Mouse (Mus musculus) neural tube, embryonic 12.5 days (tissue): ENCODE data around the gene March1. TPM values are rescaled to one million over a fixed set of nuclear protein-coding genes. Genes with fewer than 3 reads are reported as not detected.

Experiments used
- ATAC-seq: fragments of 200-750 bp; cut with Nextera tagmentation; 2 replicates; pipeline ENCODE4 v1.8.0; 2017; ENCODE audit warnings: low read depth, mild to moderate bottlenecking, moderate TSS enrichment, moderate library complexity; ENCODE audit not compliant: low FRiP score
- H3K27ac ChIP-seq: fragments of 300-500 bp; sonication (generic); 2 replicates; pipeline ENCODE4 v1.5.1; 2016
- H3K27me3 ChIP-seq: fragments of 300-500 bp; sonication (generic); replicated peaks from 2 replicates; pipeline ENCODE4 v1.6.1; 2016; ENCODE audit warnings: mild to moderate bottlenecking
- H3K36me3 ChIP-seq: fragments of 300-500 bp; sonication (generic); 2 replicates; pipeline ENCODE4 v1.6.1; 2016; ENCODE audit warnings: mild to moderate bottlenecking
- H3K4me1 ChIP-seq: fragments of 300-500 bp; sonication (generic); 2 replicates; pipeline ENCODE4 v1.6.1; 2016
- H3K4me2 ChIP-seq: fragments of 300-500 bp; sonication (generic); replicated peaks from 2 replicates; pipeline ENCODE4 v1.6.1; 2016; ENCODE audit warnings: mild to moderate bottlenecking
- H3K4me3 ChIP-seq: fragments of 300-500 bp; sonication (generic); 2 replicates; pipeline ENCODE4 v1.5.1; 2016
- H3K9ac ChIP-seq: fragments of 300-500 bp; sonication (generic); 2 replicates; pipeline ENCODE4 v1.6.1; 2016; ENCODE audit warnings: mild to moderate bottlenecking
- H3K9me3 ChIP-seq: fragments of 300-500 bp; sonication (generic); 2 replicates; pipeline ENCODE4 v1.6.1; 2016; ENCODE audit warnings: mild to moderate bottlenecking
- WGBS: fragments of 180-500 bp; shearing (Covaris S2); methylation state at CpG from one replicate; pipeline ENCODE4 v1.1.7; 2016; 5-methylcytosine and 5-hydroxymethylcytosine counted together
- polyA plus RNA-seq: library from polyadenylated mRNA; unstranded; fragments of >200 nt; fragmentation: Nextera tagmentation; extraction: Ambion mirVana; gene quantifications from 2 replicates; pipeline ENCODE4 v1.2.1, GENCODE M21; 2016

The March1 gene
- polyA plus RNA-seq, 1 experiment from 2014 or later, result 9.5 TPM

DNA sequence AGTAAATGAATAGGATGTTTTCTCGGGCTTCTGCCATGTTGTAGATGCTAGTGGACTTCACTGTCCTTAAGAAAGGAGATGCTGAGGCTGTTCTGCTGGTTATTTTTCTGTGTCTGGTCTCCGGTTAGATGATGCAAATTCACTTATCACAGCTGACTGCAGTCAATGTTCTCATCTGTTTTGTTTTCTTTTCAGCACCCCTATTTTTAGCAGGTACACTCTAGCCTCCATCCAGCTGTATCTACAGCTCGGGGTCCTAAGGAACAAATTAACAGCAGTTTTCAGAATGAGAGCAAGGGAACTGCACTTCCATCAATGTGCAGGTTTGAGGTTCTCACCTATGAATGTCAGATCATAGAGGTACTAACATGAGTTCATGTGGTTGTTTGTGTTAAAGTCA lies 721.9 kb downstream of the March1 start:
- no peak overlapping the region for H3K27ac ChIP-seq
- ATAC-seq, result no peak
- H3K27me3 ChIP-seq, result no peaks in the 10 kb centered on the region
- H3K4me2 ChIP-seq, result no peak overlapping the region
- no peaks in the 10 kb centered on the region for H3K4me1 ChIP-seq
- 75% methylated on average over 3 of the region's 3 CpGs for WGBS
- no peaks in the 10 kb centered on the region for H3K36me3 ChIP-seq
- H3K9ac ChIP-seq, result no peak overlapping the region
- H3K4me3 ChIP-seq, result no peak overlapping the region
- H3K9me3 ChIP-seq, result no peaks in the 10 kb centered on the region

DNA sequence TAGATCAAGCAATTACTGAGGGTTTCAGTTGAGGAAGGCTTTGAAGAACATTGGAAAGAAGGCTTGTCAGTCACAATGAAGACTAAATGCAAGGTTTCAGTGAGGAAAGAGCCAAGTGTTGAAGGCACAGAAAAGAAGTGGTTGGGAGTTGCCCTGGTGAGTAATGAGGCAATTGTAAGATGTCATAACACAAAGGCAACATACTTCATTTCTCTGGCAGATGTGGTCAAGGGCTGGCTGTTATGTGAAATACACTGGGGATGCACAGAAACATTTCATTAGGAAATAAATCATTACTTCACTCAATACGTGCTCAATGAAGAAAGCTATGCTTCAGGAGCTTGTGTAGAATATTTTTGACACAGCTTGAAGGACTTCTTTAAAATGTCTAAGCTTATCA lies 725.2 kb downstream of the March1 start:
- Histone ChIP-seq H3K4me3 (no peak overlapping the region), H3K4me2 (no peak overlapping the region), H3K27me3 (no peaks in the 10 kb centered on the region), H3K27ac (no peak overlapping the region), H3K9ac (no peak overlapping the region), H3K4me1 (no peaks in the 10 kb centered on the region), H3K36me3 (no peaks in the 10 kb centered on the region), H3K9me3 (no peaks in the 10 kb centered on the region)
- no peak for ATAC-seq
- WGBS, result 70% methylated on average over 1 of the region's 1 CpGs

DNA sequence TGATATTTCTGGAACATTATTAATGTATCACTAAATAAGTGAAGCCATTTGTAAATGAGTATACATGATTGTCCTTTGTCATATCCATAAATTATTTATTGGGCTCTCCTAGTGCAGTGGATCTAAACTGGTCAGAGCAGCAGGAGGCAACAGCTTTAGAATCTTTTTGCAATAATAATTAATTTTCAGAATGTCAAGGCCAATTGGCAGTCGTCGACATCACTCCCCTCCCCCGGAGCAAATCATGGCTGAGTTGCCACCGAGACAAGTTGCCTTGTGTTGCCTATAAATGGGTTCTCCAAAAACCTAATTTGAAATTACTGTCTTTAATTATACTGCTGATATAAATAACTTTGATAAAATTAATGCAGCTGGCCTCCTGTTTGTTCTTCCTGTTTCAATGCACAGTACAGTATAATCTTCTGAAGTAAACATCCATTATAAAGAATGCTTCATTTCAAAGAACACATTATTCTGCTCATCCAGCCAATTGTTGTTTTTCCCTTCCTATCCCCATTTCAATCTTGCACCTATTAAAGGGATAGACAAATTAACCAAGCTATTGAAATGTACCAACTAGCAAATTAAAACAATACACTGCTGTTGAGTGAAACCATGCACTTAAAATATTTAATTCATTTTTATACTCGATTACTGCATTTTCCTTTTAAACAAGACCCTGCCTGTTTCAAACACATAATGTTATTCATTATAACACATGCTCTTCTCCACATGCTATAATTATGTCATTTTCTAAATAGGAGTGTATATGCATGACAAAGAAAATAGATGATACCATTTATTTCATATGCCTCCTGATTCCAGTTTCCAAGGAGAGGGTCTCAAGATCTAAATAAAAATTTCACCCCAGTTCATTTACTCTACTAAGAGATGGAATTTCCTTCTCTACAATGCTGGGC lies 745.4 kb downstream of the March1 start:
- H3K4me1 ChIP-seq, result no peaks in the 10 kb centered on the region
- no peaks in the 10 kb centered on the region for H3K27me3 ChIP-seq
- H3K9me3 ChIP-seq, result no peaks in the 10 kb centered on the region
- H3K27ac ChIP-seq, result no peak overlapping the region
- no peak overlapping the region for H3K4me3 ChIP-seq
- peak; percentile 52; the same call in 1 of the 2 replicates for ATAC-seq
- no peak overlapping the region for H3K4me2 ChIP-seq
- 57% methylated on average over 5 of the region's 5 CpGs for WGBS
- no peaks in the 10 kb centered on the region for H3K36me3 ChIP-seq
- H3K9ac ChIP-seq, result no peak overlapping the region

DNA sequence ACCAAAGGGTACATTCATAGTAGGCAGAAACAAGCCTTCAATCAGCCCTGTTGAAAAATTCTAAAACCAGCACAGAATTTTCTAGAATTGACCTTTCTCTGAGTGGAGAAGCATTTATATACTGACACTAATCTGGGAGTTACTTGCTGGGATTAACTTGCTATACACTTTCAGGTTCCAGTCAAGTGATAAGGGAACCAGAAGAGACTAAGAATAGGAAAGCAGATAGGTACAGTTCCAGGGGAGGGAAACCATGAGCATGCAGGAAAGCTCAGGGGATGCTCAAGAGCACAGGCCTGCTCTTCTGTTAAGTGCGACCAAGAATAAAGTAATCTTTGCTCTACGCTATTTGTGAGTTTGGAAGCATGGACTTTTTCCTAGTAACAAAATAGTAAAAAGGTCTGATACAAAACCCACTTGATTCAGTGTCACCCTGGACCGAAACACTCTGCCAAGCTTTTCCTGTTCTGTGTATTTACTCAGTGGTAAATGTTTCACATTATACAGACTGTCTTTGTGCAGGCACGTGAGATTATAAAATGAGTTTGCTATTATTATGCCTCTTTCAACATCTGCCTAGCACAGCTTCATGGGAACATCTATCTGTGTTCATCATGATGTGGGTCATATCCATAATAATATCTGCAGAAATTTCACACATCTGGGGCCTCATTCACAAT lies 766.1 kb downstream of the March1 start:
- Histone ChIP-seq H3K4me1 (no peaks in the 10 kb centered on the region), H3K4me2 (no peak overlapping the region), H3K9ac (no peak overlapping the region), H3K4me3 (no peak overlapping the region), H3K27me3 (no peaks in the 10 kb centered on the region), H3K27ac (no peak overlapping the region), H3K36me3 (no peaks in the 10 kb centered on the region), H3K9me3 (no peaks in the 10 kb centered on the region)
- WGBS, result 95% methylated on average over 4 of the region's 4 CpGs
- no peak for ATAC-seq

DNA sequence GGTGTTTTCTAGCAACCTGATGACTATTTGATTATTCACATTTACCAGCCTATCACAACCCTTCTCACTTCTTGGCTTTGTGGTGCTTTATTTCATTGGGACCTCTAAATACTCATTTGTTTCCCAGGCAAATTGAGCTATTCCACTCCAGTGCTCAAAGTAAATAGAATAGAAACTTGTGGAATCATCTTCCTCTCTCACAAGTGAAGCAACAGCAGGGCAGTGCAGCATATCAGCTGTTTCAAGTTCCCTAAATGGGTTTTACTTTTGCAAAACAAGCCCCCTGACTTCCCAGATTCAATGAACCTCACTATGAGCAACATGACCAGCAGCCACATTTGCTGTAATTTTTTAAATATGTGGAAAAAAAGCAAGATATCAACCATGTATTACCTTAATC lies 768.3 kb downstream of the March1 start:
- H3K9ac ChIP-seq, result no peak overlapping the region
- H3K36me3 ChIP-seq, result no peaks in the 10 kb centered on the region
- H3K4me3 ChIP-seq, result no peak overlapping the region
- no peak for ATAC-seq
- no peak overlapping the region for H3K27ac ChIP-seq
- no peak overlapping the region for H3K4me2 ChIP-seq
- no peaks in the 10 kb centered on the region for H3K4me1 ChIP-seq
- no peaks in the 10 kb centered on the region for H3K27me3 ChIP-seq
- H3K9me3 ChIP-seq, result no peaks in the 10 kb centered on the region

DNA sequence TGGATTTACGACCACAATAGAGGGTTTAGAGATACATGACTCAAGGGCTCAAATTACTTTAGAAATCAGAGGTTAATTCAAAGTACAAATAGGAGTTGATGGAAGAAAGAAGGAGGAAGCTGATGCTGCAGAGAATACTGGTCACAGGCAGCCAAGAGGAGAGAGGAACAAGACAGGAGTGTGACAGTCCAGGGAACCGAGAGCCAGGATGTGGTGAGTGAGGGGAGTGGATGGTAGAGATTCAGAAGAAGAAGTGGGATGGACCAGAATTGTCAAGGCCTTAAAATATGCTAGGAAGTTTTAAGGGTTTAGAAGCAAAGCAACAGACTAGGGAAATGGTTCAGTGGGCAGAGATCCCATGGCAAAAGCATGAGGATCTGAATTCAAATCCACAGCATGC lies 771.0 kb downstream of the March1 start:
- no peak overlapping the region for H3K27ac ChIP-seq
- no peak overlapping the region for H3K4me3 ChIP-seq
- no peaks in the 10 kb centered on the region for H3K9me3 ChIP-seq
- no peak for ATAC-seq
- 81% methylated on average over 2 of the region's 2 CpGs for WGBS
- H3K4me1 ChIP-seq, result no peaks in the 10 kb centered on the region
- no peak overlapping the region for H3K9ac ChIP-seq
- no peaks in the 10 kb centered on the region for H3K36me3 ChIP-seq
- H3K4me2 ChIP-seq, result no peak overlapping the region
- H3K27me3 ChIP-seq, result no peaks in the 10 kb centered on the region

DNA sequence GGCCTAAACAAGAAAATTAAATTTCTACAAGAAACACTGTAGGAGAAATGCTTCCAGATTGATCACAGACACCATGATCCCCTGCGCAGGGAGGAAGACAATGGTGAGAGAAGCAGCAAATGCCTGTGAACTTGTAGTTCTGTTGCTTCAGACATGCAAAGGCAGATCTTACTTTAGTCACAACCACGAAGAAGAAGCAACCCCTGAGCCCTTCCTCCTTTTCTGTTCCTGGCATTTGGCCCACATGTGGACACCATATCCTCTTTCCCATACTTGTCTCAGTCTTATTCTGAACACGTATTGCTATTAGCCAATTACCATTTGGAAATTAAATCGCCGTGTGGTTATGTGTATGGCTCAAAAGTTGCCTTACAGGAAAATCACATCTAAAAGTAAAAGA lies 773.9 kb downstream of the March1 start:
- Histone ChIP-seq H3K9me3 (no peaks in the 10 kb centered on the region), H3K36me3 (no peaks in the 10 kb centered on the region), H3K4me3 (no peak overlapping the region), H3K27ac (no peak overlapping the region), H3K27me3 (no peaks in the 10 kb centered on the region), H3K4me2 (no peak overlapping the region), H3K4me1 (no peaks in the 10 kb centered on the region), H3K9ac (no peak overlapping the region)
- WGBS, result 90% methylated on average over 5 of the region's 5 CpGs
- no peak for ATAC-seq

DNA sequence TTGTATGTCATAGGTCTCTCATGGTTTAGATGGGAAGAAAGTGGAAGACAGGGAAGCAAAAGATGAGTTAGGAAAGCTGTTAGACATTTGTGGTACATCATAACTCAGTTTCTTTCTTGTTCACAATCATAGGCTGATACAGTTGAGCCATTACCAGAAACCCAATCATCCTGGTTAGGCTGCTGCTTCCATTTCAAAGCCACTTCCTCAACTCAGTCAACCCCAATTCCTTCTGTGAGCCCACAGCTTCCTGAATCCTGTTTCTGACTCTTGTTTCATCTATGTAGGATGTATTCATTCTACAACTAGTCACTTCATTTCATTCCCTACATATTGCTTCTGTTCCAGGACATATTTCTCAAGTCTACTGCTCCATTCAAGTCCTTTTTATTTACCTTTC lies 775.2 kb downstream of the March1 start:
- Histone ChIP-seq H3K27ac (no peak overlapping the region), H3K4me2 (no peak overlapping the region), H3K9ac (no peak overlapping the region), H3K4me1 (no peaks in the 10 kb centered on the region), H3K9me3 (no peaks in the 10 kb centered on the region), H3K27me3 (no peaks in the 10 kb centered on the region), H3K4me3 (no peak overlapping the region), H3K36me3 (no peaks in the 10 kb centered on the region)
- no peak for ATAC-seq

DNA sequence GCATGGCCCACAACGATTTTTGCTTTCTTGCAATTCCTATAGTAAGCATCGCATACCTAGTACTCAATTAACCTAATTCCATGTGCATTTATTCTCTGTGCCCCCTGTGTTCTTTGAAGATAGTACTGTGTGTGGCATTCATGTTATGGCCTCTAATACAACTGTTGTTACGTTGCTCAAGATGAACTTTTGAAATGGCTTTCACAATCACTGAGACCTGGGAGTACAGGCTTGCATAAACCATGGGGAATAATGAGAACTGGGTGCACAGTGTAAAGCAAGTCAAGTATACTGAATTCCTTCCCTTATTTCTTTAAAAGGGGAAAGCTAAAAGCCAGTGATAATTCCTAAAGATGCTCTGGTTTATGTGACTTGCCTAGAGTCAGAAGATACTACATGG lies 776.4 kb downstream of the March1 start:
- ATAC-seq, result no peak
- 80% methylated on average over 3 of the region's 3 CpGs for WGBS
- no peak overlapping the region for H3K4me2 ChIP-seq

DNA sequence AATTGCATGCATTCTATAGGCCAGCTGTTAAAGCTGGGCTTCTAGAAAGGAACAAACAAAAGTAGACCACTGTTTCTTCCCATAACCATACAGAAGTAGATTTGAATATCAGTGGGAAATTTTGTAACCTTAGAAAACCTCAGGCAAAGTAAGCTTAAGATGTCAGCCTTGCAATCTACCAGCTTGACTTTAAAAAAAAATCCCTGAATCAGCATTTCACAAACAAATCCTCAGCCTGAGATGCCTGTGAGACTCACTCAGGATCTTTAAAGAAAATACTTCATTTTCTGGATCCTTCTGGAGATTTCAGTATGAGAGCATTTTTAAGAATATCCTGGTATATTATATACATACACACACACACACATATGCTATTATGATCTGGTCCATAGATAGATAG lies 780.1 kb downstream of the March1 start:
- Histone ChIP-seq H3K27ac (no peak overlapping the region), H3K36me3 (no peaks in the 10 kb centered on the region), H3K4me1 (no peaks in the 10 kb centered on the region), H3K4me3 (no peak overlapping the region), H3K4me2 (no peak overlapping the region), H3K9me3 (no peaks in the 10 kb centered on the region), H3K9ac (no peak overlapping the region), H3K27me3 (no peaks in the 10 kb centered on the region)
- no peak for ATAC-seq

More for the DNA sequence above, 776.4 kb downstream of the March1 start:
- H3K4me3 ChIP-seq, result no peak overlapping the region
- H3K27me3 ChIP-seq, result no peaks in the 10 kb centered on the region
- no peak overlapping the region for H3K27ac ChIP-seq
- H3K4me1 ChIP-seq, result no peaks in the 10 kb centered on the region
- no peaks in the 10 kb centered on the region for H3K36me3 ChIP-seq
- no peaks in the 10 kb centered on the region for H3K9me3 ChIP-seq
- H3K9ac ChIP-seq, result no peak overlapping the region

DNA sequence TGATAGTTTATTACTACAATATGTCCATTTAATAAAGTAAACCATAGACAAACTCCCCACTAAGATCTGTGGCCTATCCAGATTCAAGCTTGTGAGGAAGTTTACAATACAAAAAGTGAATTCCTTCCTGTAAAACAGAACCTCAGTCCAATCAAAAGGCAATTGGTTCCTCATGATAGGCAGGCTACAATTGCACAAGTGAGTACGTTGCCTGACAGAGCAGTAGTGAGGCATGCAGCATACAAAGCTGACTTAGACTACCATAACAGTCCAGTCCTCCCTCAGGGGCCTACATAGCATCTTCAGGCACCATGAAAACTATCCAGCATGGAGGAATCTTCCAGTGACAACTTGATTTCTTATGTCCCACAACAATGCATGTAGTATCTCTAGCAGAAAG lies 782.4 kb downstream of the March1 start:
- WGBS, result 89% methylated on average over 1 of the region's 1 CpGs
- no peak overlapping the region for H3K4me3 ChIP-seq
- H3K36me3 ChIP-seq, result no peaks in the 10 kb centered on the region
- no peaks in the 10 kb centered on the region for H3K4me1 ChIP-seq
- no peak for ATAC-seq
- H3K9me3 ChIP-seq, result no peaks in the 10 kb centered on the region
- H3K27me3 ChIP-seq, result no peaks in the 10 kb centered on the region
- no peak overlapping the region for H3K27ac ChIP-seq
- H3K9ac ChIP-seq, result no peak overlapping the region
- no peak overlapping the region for H3K4me2 ChIP-seq

DNA sequence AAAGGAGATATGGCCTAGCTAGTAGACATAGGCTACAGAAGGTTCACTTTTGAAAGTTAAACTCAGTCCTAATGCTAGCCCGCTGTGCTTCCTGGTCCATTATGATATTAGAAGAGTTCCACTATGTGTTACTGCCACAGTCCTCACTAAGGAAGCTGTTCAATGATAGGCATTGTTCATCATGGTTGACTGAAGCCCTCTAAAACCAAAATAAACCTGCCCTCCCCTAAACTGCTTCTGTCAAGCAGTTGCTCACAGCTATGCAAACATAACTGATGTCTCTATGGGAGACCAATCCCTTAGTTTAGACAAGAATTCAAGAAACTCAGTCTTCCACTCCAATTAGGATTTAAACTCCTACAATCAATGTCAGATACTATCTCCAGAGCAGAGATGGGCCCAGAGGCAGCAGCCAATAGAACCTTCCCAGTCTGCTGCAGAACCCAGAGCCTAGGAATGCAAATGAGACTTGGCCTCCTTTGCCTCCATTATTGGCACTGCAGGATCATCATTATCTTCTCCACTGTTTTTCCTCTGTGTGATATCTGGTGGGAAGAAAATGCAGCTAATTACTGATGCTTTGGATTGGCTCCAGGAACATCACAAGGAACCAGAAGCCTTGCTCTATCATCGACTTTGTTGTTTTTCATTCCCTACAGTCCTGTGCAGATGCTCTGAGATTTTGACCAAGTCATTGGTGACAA lies 787.2 kb downstream of the March1 start:
- Histone ChIP-seq H3K4me3 (no peak overlapping the region), H3K4me1 (no peaks in the 10 kb centered on the region), H3K4me2 (no peak overlapping the region), H3K27me3 (no peaks in the 10 kb centered on the region), H3K9me3 (no peaks in the 10 kb centered on the region), H3K27ac (no peak overlapping the region), H3K36me3 (no peaks in the 10 kb centered on the region), H3K9ac (no peak overlapping the region)
- 78% methylated on average over 2 of the region's 2 CpGs for WGBS
- ATAC-seq, result no peak
